8 mouse cellular contexts compared by ENCODE assay signal in genomic region chr17:62862298-62862999, GRCm38 (mm10). TPM values are rescaled to one million over a fixed set of nuclear protein-coding genes. Genes with fewer than 3 reads are reported as not detected.
A peak's percentile ranks its signal among the peaks of the same experiment; 100 is the strongest.
DNase-seq lines count a peak whose midpoint lies in the region; ATAC-seq lines count a peak whose summit lies in the region.

No protein-coding gene starts in this region.

- ATAC-seq in forebrain, embryonic 16.5 days: peak; percentile 90
- ATAC-seq in intestine, embryonic 15.5 days: peak; percentile 74
- peak; percentile 79 for ATAC-seq in midbrain, embryonic 15.5 days (replicated peaks)

- H3K4me2 ChIP-seq in forebrain, embryonic 16.5 days (ENCODE audit: low read length): 0 out of 2 replicates have a peak overlapping the region, but pooled peaks have one; percentile 6
- H3K4me2 ChIP-seq in intestine, embryonic 15.5 days (replicated peaks): peak overlapping the region; percentile 43
- peak overlapping the region; percentile 32 for H3K4me2 ChIP-seq in midbrain, embryonic 15.5 days

- WGBS in forebrain, embryonic 16.5 days: 34% methylated on average over 12 of the region's 12 CpGs
- WGBS in intestine, embryonic 15.5 days: 22% methylated on average over 12 of the region's 12 CpGs
- WGBS in midbrain, embryonic 15.5 days: 20% methylated on average over 12 of the region's 12 CpGs

- H3K4me1 ChIP-seq in forebrain, embryonic 16.5 days (replicated peaks; ENCODE audit: control insufficient read depth, insufficient read depth, low read length): peaks cover 11% of the 10 kb centered on the region
- H3K4me1 ChIP-seq in intestine, embryonic 15.5 days (replicated peaks): peaks cover 5% of the 10 kb centered on the region; the same call in 1 of the 2 replicates
- H3K4me1 ChIP-seq in midbrain, embryonic 15.5 days: peaks cover 18% of the 10 kb centered on the region

- peak overlapping the region; percentile 27 for H3K27ac ChIP-seq in forebrain, embryonic 16.5 days (ENCODE audit: low read length)
- H3K27ac ChIP-seq in intestine, embryonic 15.5 days: peak overlapping the region; percentile 74
- H3K27ac ChIP-seq in midbrain, embryonic 15.5 days: peak overlapping the region; percentile 79

- peak; percentile 8 for DNase-seq in kidney, postnatal 10 days
- DNase-seq in kidney, postnatal 36 days: no peak
- peak; percentile 9 for DNase-seq in T-cell, adult 2 months (ENCODE audit: low spot score)
- DNase-seq in MN1 (ENCODE audit: low spot score): no peak
- DNase-seq in gastrocnemius, adult 8-10 months (ENCODE audit: low spot score in 2 of 2): no peak

- no peak overlapping the region for H3K4me3 ChIP-seq in forebrain, embryonic 16.5 days (replicated peaks; ENCODE audit: low read length)
- H3K4me3 ChIP-seq in intestine, embryonic 15.5 days (replicated peaks): no peak overlapping the region
- no peak overlapping the region for H3K4me3 ChIP-seq in midbrain, embryonic 15.5 days

- 0 out of 2 replicates have a peak, but pooled peaks cover 3% of the 10 kb centered on the region for H3K9me3 ChIP-seq in forebrain, embryonic 16.5 days (ENCODE audit: control insufficient read depth, low read length)
- no peaks in the 10 kb centered on the region for H3K9me3 ChIP-seq in intestine, embryonic 15.5 days
- H3K9me3 ChIP-seq in midbrain, embryonic 15.5 days: no peaks in the 10 kb centered on the region

- H3K9ac ChIP-seq in forebrain, embryonic 16.5 days (replicated peaks; ENCODE audit: low read depth, low read length): 0 out of 2 replicates have a peak overlapping the region, but pooled peaks have one; percentile 25
- 0 out of 2 replicates have a peak overlapping the region, but pooled peaks have one; percentile 3 for H3K9ac ChIP-seq in intestine, embryonic 15.5 days
- H3K9ac ChIP-seq in midbrain, embryonic 15.5 days: peak overlapping the region; percentile 14; the same call in 1 of the 2 replicates

- no peaks in the 10 kb centered on the region for H3K27me3 ChIP-seq in forebrain, embryonic 16.5 days (replicated peaks; ENCODE audit: control insufficient read depth, insufficient read depth, low read length)
- H3K27me3 ChIP-seq in intestine, embryonic 15.5 days (replicated peaks): no peaks in the 10 kb centered on the region
- H3K27me3 ChIP-seq in midbrain, embryonic 15.5 days (replicated peaks): no peaks in the 10 kb centered on the region

- H3K36me3 ChIP-seq in forebrain, embryonic 16.5 days (ENCODE audit: control insufficient read depth, insufficient read depth): no peaks in the 10 kb centered on the region
- no peaks in the 10 kb centered on the region for H3K36me3 ChIP-seq in intestine, embryonic 15.5 days
- H3K36me3 ChIP-seq in midbrain, embryonic 15.5 days (replicated peaks): no peaks in the 10 kb centered on the region

RNA-seq across cellular contexts. Expression of gene Efna5, which starts 18.7 kb away (rescaled TPM):
- polyA plus RNA-seq in forebrain, embryonic 16.5 days (2015; fragmentation: Nextera tagmentation; extraction: Ambion mirVana): 20.0 and 22.4 TPM in 2 replicates
- polyA plus RNA-seq in intestine, embryonic 15.5 days (2015; fragmentation: Nextera tagmentation; extraction: Ambion mirVana): 25.4 and 30.3 TPM in 2 replicates
- 59.8 and 74.6 TPM in 2 replicates for polyA plus RNA-seq in midbrain, embryonic 15.5 days (2015; fragmentation: Nextera tagmentation; extraction: Ambion mirVana)
- total RNA-seq in gastrocnemius, adult 8-10 months (2022): 1 to 10 TPM in 1 of 4 experiments, under 1 TPM in 3; 0.29 to 1.3 (median 0.71) TPM

Comparison
In these comparisons a context has a peak if more than half of its experiments do, and no peak if none do; other contexts are left out.
1. DNase-seq: peak in kidney, postnatal 10 days (single experiment) and T-cell, adult 2 months (single experiment); none in kidney, postnatal 36 days (0 of 2), MN1 (single experiment) and gastrocnemius, adult 8-10 months (0 of 2).
2. H3K27ac ChIP-seq: peak in every context shown above with its lines; median percentile 79 in midbrain, embryonic 15.5 days; 74 in intestine, embryonic 15.5 days; 27 in forebrain, embryonic 16.5 days.
3. Peak in every context shown above with its lines, with median percentiles within 50 percentile points of each other: ATAC-seq, H3K4me2 ChIP-seq and H3K9ac ChIP-seq.